Mouse (Mus musculus) right cerebral cortex, adult 2 months (tissue): ENCODE measurements at regions not wholly inside any gene's neighbourhood (a gene's known extent, or its start where the extent isn't known, plus 50 kb on each side); places are given as distances from the start of the nearest gene placed in this dataset.

Experiments
- DNase-seq, 2 experiments: peaks; one replicate each; pipeline ENCODE4 v3.0.0; 2021 to 2022; ENCODE audit warnings: low spot score in 2 of 2

DNA sequence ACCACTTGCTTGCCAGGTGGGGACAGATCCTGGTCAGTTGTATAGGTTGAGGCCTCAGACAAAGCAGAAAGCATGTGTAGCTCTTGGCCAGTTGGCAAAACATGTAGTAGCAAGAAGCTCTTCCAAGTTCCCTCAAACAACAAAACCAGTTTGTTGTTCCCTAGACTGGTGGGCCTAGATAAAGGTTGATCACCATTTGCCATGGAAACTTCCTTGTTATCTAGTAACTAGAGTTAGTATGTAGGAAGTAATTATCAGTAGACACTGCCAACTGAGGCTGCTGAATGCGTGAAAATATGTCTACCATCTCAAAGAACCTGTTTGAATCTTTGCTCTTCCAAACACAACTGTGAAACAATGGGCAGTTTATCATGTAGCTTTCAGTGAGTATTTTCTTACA lies 1098.7 kb downstream of the Pcdh18 start:
- DNase-seq = no peak

DNA sequence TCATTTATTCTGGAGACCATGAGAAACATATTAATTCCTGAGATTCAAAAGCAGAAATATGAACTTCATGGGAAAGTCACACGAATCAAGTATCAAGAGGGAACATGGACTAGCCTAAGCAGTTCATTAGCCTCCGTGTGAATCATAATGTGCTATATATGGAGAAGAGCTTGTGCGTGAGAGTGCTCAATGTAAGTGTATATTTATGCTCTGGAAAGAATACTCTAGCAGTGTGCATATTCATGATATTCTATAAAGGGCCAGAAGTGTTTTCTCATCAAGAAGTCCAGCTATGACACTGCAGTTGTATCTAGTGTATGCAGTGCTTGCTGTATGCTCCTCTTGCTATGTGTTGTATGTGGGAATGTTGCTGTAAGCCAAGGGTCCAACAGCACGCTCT lies 1102.0 kb downstream of the Pcdh18 start:
- no peak for DNase-seq

DNA sequence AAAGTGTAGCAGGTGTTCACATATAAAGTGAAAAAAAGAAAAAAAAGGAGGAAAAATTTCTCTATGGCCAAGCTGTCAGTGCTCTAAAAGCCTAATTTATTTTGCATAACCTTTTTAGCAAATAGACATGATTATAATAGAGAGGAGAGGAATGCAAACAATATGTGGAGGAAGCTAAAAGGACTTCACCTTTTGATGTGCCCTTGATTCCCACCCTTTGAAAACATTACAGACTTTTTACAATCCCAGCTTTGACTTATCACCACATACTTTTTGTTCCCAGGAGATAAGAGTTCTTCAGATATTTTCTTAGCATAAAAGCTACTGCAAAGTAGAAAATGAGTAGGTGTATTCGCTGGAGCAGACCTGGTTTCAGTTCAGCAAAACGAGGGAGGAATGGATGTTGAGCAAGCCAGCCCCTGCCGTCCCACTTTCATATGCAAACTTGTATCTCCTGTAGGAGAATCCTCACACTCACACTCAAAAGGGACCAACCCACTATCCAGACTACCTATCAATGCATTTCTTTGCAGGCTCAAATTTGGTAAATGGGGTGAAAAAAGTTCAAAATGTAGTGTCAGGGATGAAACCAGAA lies 1125.1 kb downstream of the Pcdh18 start:
- peak; percentile 6 to 16 for DNase-seq

DNA sequence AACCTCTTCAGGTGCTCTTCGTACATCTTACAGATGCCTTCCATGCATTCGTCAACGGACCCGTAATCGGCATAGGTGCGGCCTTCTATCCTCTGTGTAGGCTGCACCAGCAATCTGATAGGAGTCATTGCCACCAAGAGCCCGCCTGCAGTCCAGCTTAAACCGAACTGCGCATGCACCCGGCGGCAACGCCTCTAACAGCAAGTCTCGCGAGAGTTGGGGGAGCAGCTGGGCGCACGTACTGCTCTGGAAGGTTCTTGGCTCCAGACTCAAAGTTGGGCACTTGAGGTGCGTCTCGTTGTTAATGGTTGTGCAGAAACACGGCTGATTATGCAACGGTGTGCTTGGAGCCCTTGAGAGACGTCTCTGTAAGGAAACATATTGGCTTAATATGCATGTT lies 1148.2 kb downstream of the Pcdh18 start:
- DNase-seq = no peak

DNA sequence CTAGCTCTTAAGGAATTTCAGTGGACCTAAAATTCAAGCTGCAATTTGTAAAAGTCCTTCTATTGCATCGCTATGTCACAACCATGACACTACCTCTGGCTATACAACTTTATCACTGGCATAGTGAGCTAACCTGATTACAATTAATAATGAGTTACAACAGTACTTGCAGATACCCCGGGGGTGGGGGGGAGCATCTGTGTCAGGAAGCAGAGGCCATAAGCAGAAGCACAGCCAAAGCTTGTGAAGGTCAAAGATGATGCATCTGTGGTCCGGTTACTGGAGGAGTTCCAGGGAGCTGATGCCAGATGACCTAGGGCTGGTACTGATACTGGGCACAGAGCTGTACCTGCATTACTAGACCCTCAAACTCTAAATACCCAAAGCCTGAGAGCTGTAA lies 1152.3 kb downstream of the Pcdh18 start:
- no peak for DNase-seq

DNA sequence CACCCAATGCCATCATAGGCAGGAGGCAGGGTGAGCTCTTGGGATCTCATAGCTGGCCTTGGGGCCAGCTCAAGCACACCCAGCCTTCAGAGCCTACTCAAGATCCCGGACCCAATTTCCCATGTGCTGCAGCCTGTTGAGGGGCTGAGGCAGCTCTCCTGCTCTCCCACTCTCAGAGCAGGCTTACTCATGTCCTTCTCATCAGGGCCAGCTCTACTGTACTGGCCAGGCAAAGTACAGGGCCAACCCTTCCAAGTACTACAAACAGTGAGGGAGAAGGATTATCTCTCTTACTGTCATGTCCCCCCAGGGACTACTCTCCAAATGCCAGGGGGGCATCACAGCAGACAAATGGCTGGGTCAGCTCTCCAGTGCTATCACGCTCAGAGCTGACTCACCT lies 1169.8 kb downstream of the Pcdh18 start:
- no peak for DNase-seq

DNA sequence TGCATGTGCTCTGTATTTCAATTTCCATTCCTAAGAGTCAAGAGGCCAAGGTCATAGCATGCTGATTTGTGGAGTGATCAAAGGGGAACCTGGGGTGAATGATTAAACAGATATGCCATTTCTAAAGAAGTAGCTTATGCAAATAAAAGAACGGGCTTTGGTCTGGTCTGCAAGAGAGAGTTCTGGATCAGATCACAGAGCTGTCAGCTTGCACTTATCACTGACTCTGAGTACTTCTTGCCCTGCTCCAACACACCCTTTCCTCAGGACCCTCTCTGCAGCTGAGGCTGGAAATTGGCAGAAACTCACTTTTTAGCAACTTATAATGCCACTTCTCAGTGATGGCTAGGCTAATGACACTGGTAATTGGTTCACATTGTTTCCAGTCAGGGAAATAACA lies 1171.0 kb downstream of the Pcdh18 start:
- DNase-seq = no peak

DNA sequence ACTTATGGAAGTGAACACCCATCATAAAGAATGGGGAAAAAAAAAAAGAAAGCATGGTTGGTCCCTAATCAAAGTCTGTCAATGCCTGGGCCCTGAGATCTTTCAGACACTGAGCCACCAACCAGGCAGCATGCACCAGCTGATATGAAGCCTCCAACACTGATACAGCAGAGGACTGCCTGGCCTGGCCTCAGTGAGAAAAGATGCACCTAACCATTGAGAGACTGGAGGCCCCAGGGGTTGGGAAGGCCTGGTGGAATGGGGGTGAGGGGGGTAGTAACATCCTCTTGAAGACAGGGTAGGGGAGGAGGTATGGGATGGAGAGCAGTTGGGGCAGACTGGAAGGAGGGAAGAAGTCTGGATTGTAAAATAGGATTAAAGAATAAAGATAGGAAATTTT lies 1172.8 kb downstream of the Pcdh18 start:
- no peak for DNase-seq

DNA sequence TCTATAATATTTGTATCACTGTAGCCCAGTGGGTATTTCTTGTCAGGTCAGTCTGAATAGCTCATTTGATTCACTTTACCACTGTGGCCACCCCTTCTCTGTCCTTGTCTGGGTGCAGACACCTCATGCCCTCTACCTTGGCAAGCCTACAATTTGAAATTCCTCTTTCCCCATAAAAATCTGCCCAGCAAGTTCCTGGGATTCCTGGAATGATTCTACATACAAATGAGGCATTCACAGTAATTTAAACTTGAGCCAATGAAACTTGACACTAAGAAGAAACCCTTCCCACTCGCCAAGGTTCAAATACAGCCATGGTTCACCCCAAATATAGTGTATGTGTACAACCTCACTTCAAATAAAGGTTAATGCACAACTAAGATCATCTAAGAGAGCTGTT lies 1174.6 kb downstream of the Pcdh18 start:
- no peak for DNase-seq

DNA sequence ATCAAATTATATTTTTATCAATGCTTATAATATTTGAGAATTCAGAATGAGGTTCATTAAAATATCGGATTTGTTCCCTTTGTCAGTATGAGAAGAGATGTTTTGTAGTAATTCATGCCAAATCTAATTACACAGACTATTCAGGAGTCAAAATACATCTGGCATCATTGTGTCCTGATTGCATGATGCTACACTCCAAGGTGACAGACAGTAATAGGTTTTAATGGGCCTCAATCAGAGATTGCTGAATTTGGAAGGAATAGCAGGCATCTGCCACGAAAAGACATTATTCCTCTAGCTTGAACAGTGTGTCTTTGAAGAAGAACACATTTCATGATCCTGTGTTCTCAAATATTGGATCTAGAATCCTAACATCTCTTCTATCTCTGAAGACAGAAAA lies 1177.2 kb downstream of the Pcdh18 start:
- DNase-seq = no peak

DNA sequence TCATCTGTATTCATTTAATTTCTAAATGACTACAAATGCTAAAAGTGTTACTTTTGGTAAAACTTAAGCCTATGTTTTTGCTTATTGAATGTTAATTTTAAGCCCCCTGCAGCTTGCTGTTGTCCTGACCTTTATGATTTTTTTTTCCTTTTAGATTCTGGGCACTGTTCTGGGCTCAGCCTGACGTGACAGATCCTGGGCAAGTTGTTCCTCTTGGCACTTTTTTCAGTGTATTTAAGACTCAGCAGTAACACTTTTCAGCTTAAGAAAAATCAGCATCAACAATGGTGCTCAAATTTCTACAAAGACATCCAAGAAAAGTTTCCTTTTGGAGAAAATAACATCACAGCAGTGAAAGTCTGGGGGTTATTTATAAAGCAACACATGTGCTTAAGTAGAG lies 1177.9 kb downstream of the Pcdh18 start:
- no peak for DNase-seq

DNA sequence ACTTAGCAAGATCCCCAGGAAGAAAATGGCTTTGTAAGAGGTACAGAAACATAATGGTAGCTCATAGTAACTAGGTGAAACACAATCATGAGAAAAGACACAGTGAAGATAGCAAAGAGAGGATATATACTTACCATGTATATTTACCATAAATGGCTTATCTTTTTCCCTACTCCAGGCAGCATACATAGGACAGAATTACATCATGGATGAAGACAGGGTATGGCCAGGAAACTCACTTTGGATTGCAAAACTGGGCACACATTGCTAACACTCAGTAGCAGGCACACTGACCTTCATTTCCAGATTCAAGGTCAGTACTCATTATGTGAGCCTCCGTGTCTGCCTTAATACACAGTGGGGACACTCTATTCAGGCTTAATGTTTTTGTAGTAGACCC lies 1210.5 kb downstream of the Pcdh18 start:
- no peak for DNase-seq

DNA sequence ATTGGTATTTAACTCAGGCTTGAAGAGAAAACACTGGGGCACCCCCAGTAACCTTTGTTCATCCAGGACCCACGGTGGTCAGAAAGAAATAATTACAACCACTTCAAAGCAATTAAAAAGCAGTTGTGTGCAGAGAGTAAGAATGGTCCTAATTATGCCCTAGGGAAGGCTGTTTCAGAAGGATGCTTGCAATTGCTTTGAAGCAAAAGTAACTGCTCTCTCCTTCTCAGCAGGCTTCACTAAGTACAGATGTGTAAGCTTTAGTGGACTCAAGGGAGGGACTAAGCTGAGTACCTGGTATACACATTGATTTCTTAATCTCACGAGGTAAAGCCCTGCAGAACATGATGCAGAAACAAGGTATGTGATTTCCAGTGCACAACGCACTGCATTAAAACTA lies 1242.1 kb downstream of the Pcdh18 start:
- no peak for DNase-seq

DNA sequence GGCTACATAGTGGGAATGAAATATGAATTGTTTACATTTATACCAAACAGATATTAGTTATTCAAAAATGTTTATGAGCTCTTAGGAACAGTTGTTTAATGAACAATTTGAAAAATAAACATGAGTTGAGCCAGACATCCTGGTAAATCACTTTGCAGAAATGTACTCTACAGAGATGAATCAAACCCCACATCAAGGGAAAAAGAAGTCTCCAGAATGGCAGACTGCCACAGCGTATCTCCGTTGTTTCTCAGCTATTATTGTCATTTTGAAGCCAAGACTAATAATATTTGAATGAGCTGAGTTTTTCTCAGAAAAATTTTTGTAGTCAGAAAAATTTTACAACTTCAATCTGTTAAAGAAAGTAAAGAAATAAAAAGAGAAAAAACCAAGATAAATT lies 1253.1 kb downstream of the Pcdh18 start:
- no peak for DNase-seq

DNA sequence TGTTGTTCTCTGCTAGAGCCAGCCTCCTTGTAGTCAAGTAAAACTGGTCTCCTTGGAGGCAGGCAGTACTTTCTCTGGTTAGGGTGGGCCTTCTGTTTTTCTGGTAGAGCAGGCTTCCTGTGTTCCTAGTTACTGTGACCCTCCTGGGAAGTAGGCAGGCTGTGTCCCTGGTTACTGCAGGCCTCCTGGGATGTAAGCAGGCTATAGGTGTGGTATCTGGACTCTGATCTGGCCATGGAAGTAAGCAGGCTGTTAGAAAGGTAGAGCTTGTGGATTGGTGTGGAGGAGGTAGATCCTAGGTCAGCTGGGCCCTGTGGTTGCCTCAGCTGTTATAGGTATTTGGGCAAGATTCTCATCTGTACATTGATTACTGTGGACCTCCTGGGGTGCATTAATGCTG lies 1292.4 kb downstream of the Pcdh18 start:
- no peak for DNase-seq

DNA sequence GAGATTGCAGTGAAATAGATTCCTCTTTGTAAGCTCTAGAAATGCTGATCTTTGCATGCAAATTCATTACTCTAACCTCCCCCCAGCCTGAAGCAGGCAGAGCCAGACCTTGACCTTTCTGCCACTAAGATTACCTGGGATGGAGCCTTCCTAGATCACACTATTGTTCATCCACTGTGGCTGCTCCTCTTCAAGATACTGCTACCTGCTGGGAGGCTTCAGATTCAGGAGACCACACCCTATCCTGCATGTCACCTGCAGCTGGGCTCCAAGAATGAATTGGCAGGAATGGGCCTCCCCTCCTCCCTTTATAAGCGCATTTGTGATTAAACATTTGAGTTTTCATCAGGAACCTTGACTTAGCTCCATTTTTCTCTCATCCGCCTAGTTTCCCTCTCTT lies 1315.2 kb downstream of the Pcdh18 start:
- DNase-seq = no peak

DNA sequence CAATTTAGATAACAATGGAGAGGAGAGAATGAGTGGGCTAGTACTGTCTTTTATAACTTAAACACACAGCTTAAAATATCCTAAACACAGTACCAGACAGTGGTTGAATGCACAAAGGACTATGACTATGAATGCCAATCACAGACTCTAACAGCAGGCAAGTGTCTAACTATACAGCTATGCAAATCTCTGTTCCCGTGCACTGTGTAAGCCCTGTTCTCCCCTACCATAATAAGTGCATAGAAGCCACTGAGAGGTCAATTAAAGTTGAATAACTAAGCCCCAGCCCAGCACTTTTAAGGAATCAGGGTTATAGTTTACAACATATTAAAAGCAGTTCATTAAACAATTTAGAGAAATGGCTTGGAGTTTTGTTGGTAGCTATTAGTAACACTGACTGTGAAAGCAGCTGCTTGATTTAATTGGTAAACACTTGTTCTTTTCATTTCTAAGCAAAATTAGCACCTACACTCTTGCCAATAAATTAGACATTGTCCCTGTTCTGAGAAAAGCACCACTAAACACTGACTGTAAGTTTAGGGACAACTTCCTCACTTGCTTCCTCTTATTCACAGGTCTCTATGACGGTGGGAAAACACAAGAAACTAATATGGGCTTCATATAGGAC lies 1327.6 kb downstream of the Pcdh18 start:
- peak in 1 of 2 experiments; percentile 2 for DNase-seq

DNA sequence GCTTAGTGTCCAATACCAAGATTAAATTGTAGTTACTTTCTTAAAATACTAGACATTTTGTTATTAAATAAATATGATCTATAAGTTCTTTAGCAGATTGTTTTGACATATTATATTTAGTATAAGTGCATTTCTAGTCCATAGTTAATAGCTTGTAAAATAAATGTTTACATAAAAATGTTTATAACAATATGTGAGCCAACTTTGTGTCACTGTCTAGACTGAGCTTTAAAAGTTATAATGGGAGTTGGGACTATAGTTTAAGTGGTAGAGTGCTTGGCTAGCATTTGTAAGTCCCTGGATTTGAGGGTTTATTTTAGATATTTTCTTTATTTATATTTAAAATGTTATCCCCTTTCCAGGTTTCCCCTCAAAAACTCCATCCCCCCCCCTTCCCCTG lies 1367.3 kb downstream of the Pcdh18 start:
- DNase-seq = no peak
